Mouse (Mus musculus) G1E (cell line): ENCODE results near the gene Ptger4.

Source experiments
- CTCF ChIP-seq: IDR thresholded peaks from 2 replicates; pipeline ENCODE4 v1.5.1; 2012; ENCODE audit warnings: low read depth, low read length, inconsistent platforms, mixed read lengths
- GATA2 ChIP-seq: IDR thresholded peaks from 2 replicates; pipeline ENCODE4 v1.6.1; 2012; ENCODE audit warnings: low read depth, low read length, inconsistent platforms, borderline replicate concordance
- TAL1 ChIP-seq: conservative IDR thresholded peaks from 2 replicates; pipeline ENCODE4 v1.6.1; 2012; ENCODE audit warnings: low read depth, low read length, inconsistent platforms, mixed read lengths

- TF ChIP-seq TAL1 = no peak
- no peak for TF ChIP-seq CTCF
- no peak for TF ChIP-seq GATA2
Measured at GRCm38 (mm10) chr15:5189504-5190093, 54.4 kb downstream of the Ptger4 start.
